8 mouse cellular contexts compared by ENCODE assay signal in the genomic region with DNA sequence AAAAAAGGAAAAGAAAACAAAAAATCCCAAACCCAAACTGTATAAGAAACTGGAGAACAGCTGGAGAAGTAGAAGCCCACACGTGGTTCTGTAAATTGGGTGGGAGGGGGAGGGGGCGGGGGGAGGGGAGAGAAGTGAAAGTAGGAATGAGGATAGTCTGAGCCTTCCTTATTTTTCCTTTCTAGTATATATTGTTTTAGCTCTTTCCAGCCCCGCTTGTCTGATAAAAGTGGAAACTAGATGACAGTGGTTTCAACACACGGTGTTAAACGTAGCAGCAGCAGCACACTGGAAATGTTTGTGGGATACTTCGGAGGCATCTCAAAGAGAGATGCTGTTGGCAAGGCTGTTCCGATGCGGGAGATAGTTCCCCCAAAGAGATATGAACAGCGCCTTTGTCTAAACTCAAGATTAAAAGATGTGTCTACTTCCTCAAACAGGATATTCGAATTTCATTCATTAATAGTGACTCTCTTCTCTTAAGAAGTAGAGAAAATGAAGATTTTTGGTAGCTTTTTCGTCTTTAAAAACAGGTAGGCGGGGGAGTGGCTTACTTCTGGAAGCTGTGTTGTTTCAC.
DNase-seq lines count a peak whose midpoint lies in the region; ATAC-seq lines count a peak whose summit lies in the region.

No protein-coding gene starts in this region.

- no peak overlapping the region for H3K4me2 ChIP-seq in midbrain, embryonic 14.5 days (ENCODE audit: low read length)
- H3K4me2 ChIP-seq in midbrain, embryonic 13.5 days (replicated peaks) = no peak overlapping the region

- peak overlapping the region; percentile 45 for H3K4me3 ChIP-seq in heart, embryonic 10.5 days
- H3K4me3 ChIP-seq in midbrain, embryonic 14.5 days (replicated peaks; ENCODE audit: low read depth, low read length) = no peak overlapping the region
- H3K4me3 ChIP-seq in midbrain, embryonic 13.5 days (replicated peaks) = no peak overlapping the region
- H3K4me3 ChIP-seq in limb, embryonic 10.5 days = peak overlapping the region; percentile 33

- H3K9me3 ChIP-seq in heart, embryonic 10.5 days = no peaks in the 10 kb centered on the region
- no peaks in the 10 kb centered on the region for H3K9me3 ChIP-seq in midbrain, embryonic 14.5 days (ENCODE audit: control insufficient read depth, low read length)
- H3K9me3 ChIP-seq in midbrain, embryonic 13.5 days = no peaks in the 10 kb centered on the region
- H3K9me3 ChIP-seq in limb, embryonic 10.5 days (replicated peaks) = no peaks in the 10 kb centered on the region

- H3K27ac ChIP-seq in heart, embryonic 10.5 days = no peak overlapping the region
- H3K27ac ChIP-seq in midbrain, embryonic 14.5 days (replicated peaks; ENCODE audit: low read depth, low read length) = no peak overlapping the region
- H3K27ac ChIP-seq in midbrain, embryonic 13.5 days = no peak overlapping the region
- H3K27ac ChIP-seq in limb, embryonic 10.5 days = peak overlapping the region; percentile 46

- no peak for DNase-seq in heart, embryonic 10.5 days (ENCODE audit: low spot score)
- DNase-seq in heart, adult 11 months = no peak
- DNase-seq in midbrain, embryonic 14.5 days = peak; percentile 58
- DNase-seq in limb, embryonic 10.5 days (ENCODE audit: low spot score) = no peak
- no peak for DNase-seq in adrenal gland, adult 18-20 months (ENCODE audit: low spot score in 2 of 2)
- DNase-seq in thymus, postnatal 0 days (ENCODE audit: low spot score) = no peak
- DNase-seq in gastrocnemius, adult 18-20 months (ENCODE audit: low spot score) = no peak

- 3% methylated on average over 12 of the region's 12 CpGs for WGBS in heart, embryonic 10.5 days
- WGBS in midbrain, embryonic 14.5 days = 3% methylated on average over 12 of the region's 12 CpGs
- WGBS in midbrain, embryonic 13.5 days = 3% methylated on average over 12 of the region's 12 CpGs
- whole genome bisulfite sequencing in limb, embryonic 10.5 days = 6% methylated on average over 12 of the region's 12 CpGs

- peaks cover 11% of the 10 kb centered on the region for H3K4me1 ChIP-seq in heart, embryonic 10.5 days
- peaks cover 12% of the 10 kb centered on the region; the same call in 1 of the 2 replicates for H3K4me1 ChIP-seq in midbrain, embryonic 14.5 days (ENCODE audit: control insufficient read depth, insufficient read depth, low read length)
- H3K4me1 ChIP-seq in midbrain, embryonic 13.5 days (replicated peaks) = peaks cover 24% of the 10 kb centered on the region
- peaks cover 58% of the 10 kb centered on the region for H3K4me1 ChIP-seq in limb, embryonic 10.5 days

- no peak overlapping the region for H3K9ac ChIP-seq in midbrain, embryonic 14.5 days (replicated peaks; ENCODE audit: low read length)
- no peak overlapping the region for H3K9ac ChIP-seq in midbrain, embryonic 13.5 days (replicated peaks)

- no peaks in the 10 kb centered on the region for H3K36me3 ChIP-seq in heart, embryonic 10.5 days
- H3K36me3 ChIP-seq in midbrain, embryonic 14.5 days (ENCODE audit: control insufficient read depth, insufficient read depth, low read length) = no peaks in the 10 kb centered on the region
- H3K36me3 ChIP-seq in midbrain, embryonic 13.5 days = no peaks in the 10 kb centered on the region
- H3K36me3 ChIP-seq in limb, embryonic 10.5 days = no peaks in the 10 kb centered on the region

- peaks cover 65% of the 10 kb centered on the region for H3K27me3 ChIP-seq in heart, embryonic 10.5 days (ENCODE audit: insufficient read depth, poor library complexity, severe bottlenecking)
- H3K27me3 ChIP-seq in midbrain, embryonic 14.5 days (ENCODE audit: control insufficient read depth, insufficient read depth, low read length) = peaks cover 78% of the 10 kb centered on the region
- peaks cover 86% of the 10 kb centered on the region for H3K27me3 ChIP-seq in midbrain, embryonic 13.5 days
- H3K27me3 ChIP-seq in limb, embryonic 10.5 days (ENCODE audit: low read depth, poor library complexity, severe bottlenecking) = peaks cover 46% of the 10 kb centered on the region

- ATAC-seq in midbrain, embryonic 14.5 days (ENCODE audit: low FRiP score, low TSS enrichment) = no peak
- no peak for ATAC-seq in midbrain, embryonic 13.5 days

Comparison
In these comparisons a context has a peak if more than half of its experiments do, and no peak if none do; other contexts are left out.
1. H3K4me3 ChIP-seq: peak in heart, embryonic 10.5 days (single experiment) and limb, embryonic 10.5 days (single experiment); none in midbrain, embryonic 14.5 days (single experiment) and midbrain, embryonic 13.5 days (single experiment).